Mouse (Mus musculus) lung, embryonic 15.5 days (tissue): ENCODE results near the gene Atp6v1d. TPM values are rescaled to one million over a fixed set of nuclear protein-coding genes. Genes with fewer than 3 reads are reported as not detected.

Experiments used
- ATAC-seq: fragments of 200-750 bp; cut with Nextera tagmentation; 2 replicates; pipeline ENCODE4 v1.8.0; 2017; ENCODE audit warnings: moderate number of reproducible peaks, borderline replicate concordance; ENCODE audit not compliant: low FRiP score, low TSS enrichment; ENCODE audit errors: extremely low read depth
- H3K27ac ChIP-seq: fragments of 300-500 bp; sonication (generic); 2 replicates; pipeline ENCODE4 v1.5.1; 2015; ENCODE audit warnings: moderate library complexity, mild to moderate bottlenecking, inconsistent platforms
- H3K27me3 ChIP-seq: fragments of 300-500 bp; sonication (generic); 2 replicates; pipeline ENCODE4 v1.6.1; 2015; ENCODE audit warnings: inconsistent platforms
- H3K36me3 ChIP-seq: fragments of 300-500 bp; sonication (generic); 2 replicates; pipeline ENCODE4 v1.6.1; 2015; ENCODE audit warnings: inconsistent platforms
- H3K4me1 ChIP-seq: fragments of 300-500 bp; sonication (generic); 2 replicates; pipeline ENCODE4 v1.6.1; 2015; ENCODE audit warnings: inconsistent platforms
- H3K4me2 ChIP-seq: fragments of 300-500 bp; sonication (generic); 2 replicates; pipeline ENCODE4 v1.6.1; 2015; ENCODE audit warnings: inconsistent platforms, mild to moderate bottlenecking, moderate library complexity
- H3K4me3 ChIP-seq: fragments of 300-500 bp; sonication (generic); 2 replicates; pipeline ENCODE4 v1.5.1; 2015; ENCODE audit warnings: mild to moderate bottlenecking, inconsistent platforms
- H3K9ac ChIP-seq: fragments of 300-500 bp; sonication (generic); 2 replicates; pipeline ENCODE4 v1.6.1; 2015; ENCODE audit warnings: inconsistent platforms
- H3K9me3 ChIP-seq: fragments of 300-500 bp; sonication (generic); 2 replicates; pipeline ENCODE4 v1.6.1; 2016; ENCODE audit warnings: inconsistent platforms
- WGBS: fragments of 180-500 bp; shearing (Covaris S2); methylation state at CpG from one replicate; pipeline ENCODE4 v1.1.7; 2015; 5-methylcytosine and 5-hydroxymethylcytosine counted together
- polyA plus RNA-seq: library from polyadenylated mRNA; unstranded; fragments of >200 nt; fragmentation: Nextera tagmentation; extraction: Ambion mirVana; gene quantifications from 2 replicates; pipeline ENCODE4 v1.2.1, GENCODE M21; 2015

The Atp6v1d gene
- polyA plus RNA-seq, 1 experiment from 2014 or later = 56.1 TPM

- 88% methylated on average over 1 of the region's 1 CpGs for WGBS
- H3K36me3 ChIP-seq = peaks cover 32% of the 10 kb centered on the region
- ATAC-seq = no peak
Observed at GRCm38 (mm10) chr12:78868115-78868514, 6.7 kb upstream of the Atp6v1d start.

DNA sequence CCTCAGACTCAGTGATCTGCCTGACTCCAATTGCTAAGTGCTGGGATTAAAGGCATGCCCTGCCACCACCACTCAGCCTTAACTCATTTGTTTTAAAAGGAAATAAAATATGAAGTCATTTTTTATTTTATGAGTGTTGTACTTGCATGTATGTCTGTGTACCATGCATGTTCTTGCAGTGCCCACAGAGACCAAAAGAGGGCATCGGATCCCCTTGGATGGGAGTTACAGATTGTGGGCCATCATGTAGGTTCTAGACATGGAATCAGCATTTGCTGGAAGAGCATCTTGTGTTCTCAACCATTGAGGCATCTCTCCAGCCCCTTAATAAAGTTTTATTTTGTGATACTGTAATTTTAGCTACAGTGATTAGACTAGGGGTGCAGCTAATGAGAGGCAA, 4.0 kb upstream of the Atp6v1d start:
- H3K4me3 ChIP-seq = no peak overlapping the region
- WGBS = 95% methylated on average over 1 of the region's 1 CpGs
- H3K27ac ChIP-seq = no peak overlapping the region
- H3K4me1 ChIP-seq = peaks cover 14% of the 10 kb centered on the region
- no peak for ATAC-seq
- peaks cover 27% of the 10 kb centered on the region for H3K36me3 ChIP-seq
- no peak overlapping the region for H3K4me2 ChIP-seq
- H3K27me3 ChIP-seq = no peaks in the 10 kb centered on the region
- H3K9ac ChIP-seq = no peak overlapping the region
- no peaks in the 10 kb centered on the region for H3K9me3 ChIP-seq

More at GRCm38 (mm10) chr12:78868115-78868514, 6.7 kb upstream of the Atp6v1d start:
- H3K4me2 ChIP-seq = no peak overlapping the region
- H3K27me3 ChIP-seq = no peaks in the 10 kb centered on the region
- H3K4me3 ChIP-seq = no peak overlapping the region
- no peak overlapping the region for H3K27ac ChIP-seq
- H3K9me3 ChIP-seq = no peaks in the 10 kb centered on the region
- no peak overlapping the region for H3K9ac ChIP-seq
- peaks cover 7% of the 10 kb centered on the region for H3K4me1 ChIP-seq

DNA sequence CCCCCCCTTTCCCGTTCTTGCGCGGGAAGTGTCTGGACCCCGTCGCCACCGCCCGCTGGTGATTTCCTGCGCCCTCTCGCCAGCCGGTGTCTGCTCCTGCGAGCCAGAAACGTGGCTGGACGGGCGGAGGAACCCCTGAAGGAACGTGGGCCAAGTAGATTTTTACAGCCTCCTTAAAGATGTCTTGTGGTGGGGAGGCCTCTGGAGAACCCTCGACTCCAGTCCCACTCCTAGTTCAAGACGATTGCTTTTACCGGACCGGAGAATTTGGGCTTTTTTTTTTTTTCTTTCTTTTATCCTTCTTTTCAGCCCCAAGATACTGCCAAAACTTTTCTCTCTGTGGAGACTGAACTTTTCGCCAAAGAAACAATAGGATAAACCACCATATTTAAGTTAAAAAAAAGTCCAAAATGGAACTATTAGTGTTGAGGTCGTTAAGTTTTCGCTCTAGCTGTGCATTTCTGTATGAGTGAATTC, 854 bp upstream of the Atp6v1d start:
- Histone ChIP-seq H3K4me1 (peaks cover 24% of the 10 kb centered on the region), H3K27ac (peak overlapping the region; percentile 91), H3K4me2 (peak overlapping the region; percentile 66), H3K27me3 (no peaks in the 10 kb centered on the region), H3K4me3 (peak overlapping the region; percentile 95), H3K36me3 (peaks cover 7% of the 10 kb centered on the region), H3K9me3 (no peaks in the 10 kb centered on the region), H3K9ac (peak overlapping the region; percentile 89)
- ATAC-seq = no peak; the same call in 1 of the 2 replicates
- WGBS = under 1% methylated on average over 22 of the region's 22 CpGs

GRCm38 (mm10) chr12:78860921-78861495, 430 bp downstream of the Atp6v1d start:
- no peaks in the 10 kb centered on the region for H3K27me3 ChIP-seq
- peaks cover 24% of the 10 kb centered on the region for H3K4me1 ChIP-seq
- H3K9me3 ChIP-seq = no peaks in the 10 kb centered on the region
- WGBS = under 1% methylated on average over 30 of the region's 30 CpGs
- peaks cover 7% of the 10 kb centered on the region; the same call in 1 of the 2 replicates for H3K36me3 ChIP-seq
- peak overlapping the region; percentile 79 for H3K4me2 ChIP-seq
- H3K4me3 ChIP-seq = peak overlapping the region; percentile 95
- ATAC-seq = no peak
- peak overlapping the region; percentile 72 for H3K9ac ChIP-seq
- H3K27ac ChIP-seq = peak overlapping the region; percentile 65

DNA sequence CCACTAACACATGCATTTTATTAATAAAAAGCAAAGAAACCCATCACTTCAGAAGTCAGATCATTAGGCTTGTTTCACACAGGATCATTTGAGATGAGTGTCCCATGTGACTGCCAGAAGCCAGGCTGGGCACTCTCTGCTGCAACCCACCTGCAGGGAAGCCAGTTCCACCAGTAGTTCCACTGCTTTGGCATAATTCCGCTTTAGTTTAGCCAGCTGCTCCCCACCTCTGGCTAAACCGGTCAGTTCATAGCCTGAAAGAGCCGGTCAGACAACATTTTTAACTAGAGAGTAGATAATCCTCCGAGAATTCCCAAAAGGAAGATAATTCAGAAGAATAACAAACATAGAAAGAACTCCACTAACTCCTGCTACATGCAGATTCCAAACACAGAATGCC, 13.2 kb downstream of the Atp6v1d start:
- H3K27ac ChIP-seq = no peak overlapping the region
- no peak overlapping the region for H3K4me3 ChIP-seq
- H3K4me2 ChIP-seq = no peak overlapping the region
- no peaks in the 10 kb centered on the region for H3K27me3 ChIP-seq
- ATAC-seq = no peak
- WGBS = 81% methylated on average over 4 of the region's 4 CpGs
- H3K4me1 ChIP-seq = no peaks in the 10 kb centered on the region
- H3K9ac ChIP-seq = no peak overlapping the region
- peaks cover 41% of the 10 kb centered on the region for H3K36me3 ChIP-seq
- H3K9me3 ChIP-seq = no peaks in the 10 kb centered on the region

DNA sequence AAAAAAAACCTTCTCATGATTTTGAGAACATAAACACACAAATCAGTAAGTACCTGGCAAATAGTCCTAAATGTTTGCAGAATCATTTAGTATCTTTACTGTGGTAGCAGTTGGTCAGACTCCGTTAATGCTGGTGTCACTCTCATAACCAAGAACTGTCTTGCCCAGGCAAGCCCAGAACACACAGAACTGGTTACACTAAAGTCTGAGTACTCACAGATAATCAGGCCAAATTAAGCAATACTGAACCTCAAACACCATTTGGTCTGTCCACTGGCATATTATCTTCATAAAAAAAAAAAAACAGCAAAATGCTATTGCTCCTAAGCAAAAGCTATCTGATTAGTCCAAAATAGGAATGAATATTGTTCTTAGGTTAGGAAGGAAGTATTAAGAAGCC, 19.0 kb downstream of the Atp6v1d start:
- Histone ChIP-seq H3K4me2 (no peak overlapping the region), H3K27ac (no peak overlapping the region), H3K9me3 (no peaks in the 10 kb centered on the region), H3K9ac (no peak overlapping the region), H3K4me1 (no peaks in the 10 kb centered on the region), H3K36me3 (peaks cover 42% of the 10 kb centered on the region), H3K27me3 (no peaks in the 10 kb centered on the region), H3K4me3 (no peak overlapping the region)
- ATAC-seq = no peak
- 83% methylated on average over 1 of the region's 1 CpGs for WGBS

- Histone ChIP-seq H3K36me3 (peaks cover 47% of the 10 kb centered on the region), H3K27me3 (no peaks in the 10 kb centered on the region)
Observed at GRCm38 (mm10) chr12:78839906-78840305, 21.5 kb downstream of the Atp6v1d start.

GRCm38 (mm10) chr12:78834496-78834895, 26.9 kb downstream of the Atp6v1d start:
- peaks cover 46% of the 10 kb centered on the region for H3K36me3 ChIP-seq
- no peak overlapping the region for H3K4me2 ChIP-seq
- 89% methylated on average over 2 of the region's 2 CpGs for WGBS
- H3K27me3 ChIP-seq = no peaks in the 10 kb centered on the region
- no peak overlapping the region for H3K27ac ChIP-seq
- no peak overlapping the region for H3K9ac ChIP-seq
- no peak overlapping the region for H3K4me3 ChIP-seq
- H3K9me3 ChIP-seq = no peaks in the 10 kb centered on the region
- no peak for ATAC-seq
- H3K4me1 ChIP-seq = no peaks in the 10 kb centered on the region

More at GRCm38 (mm10) chr12:78839906-78840305, 21.5 kb downstream of the Atp6v1d start:
- Histone ChIP-seq H3K4me3 (no peak overlapping the region), H3K4me2 (no peak overlapping the region), H3K4me1 (no peaks in the 10 kb centered on the region), H3K27ac (no peak overlapping the region), H3K9me3 (no peaks in the 10 kb centered on the region), H3K9ac (no peak overlapping the region)
- no peak for ATAC-seq
- WGBS = 74% methylated on average over 4 of the region's 4 CpGs

GRCm38 (mm10) chr12:78814437-78814836, 47.0 kb downstream of the Atp6v1d start:
- no peak overlapping the region for H3K4me3 ChIP-seq
- no peak for ATAC-seq

DNA sequence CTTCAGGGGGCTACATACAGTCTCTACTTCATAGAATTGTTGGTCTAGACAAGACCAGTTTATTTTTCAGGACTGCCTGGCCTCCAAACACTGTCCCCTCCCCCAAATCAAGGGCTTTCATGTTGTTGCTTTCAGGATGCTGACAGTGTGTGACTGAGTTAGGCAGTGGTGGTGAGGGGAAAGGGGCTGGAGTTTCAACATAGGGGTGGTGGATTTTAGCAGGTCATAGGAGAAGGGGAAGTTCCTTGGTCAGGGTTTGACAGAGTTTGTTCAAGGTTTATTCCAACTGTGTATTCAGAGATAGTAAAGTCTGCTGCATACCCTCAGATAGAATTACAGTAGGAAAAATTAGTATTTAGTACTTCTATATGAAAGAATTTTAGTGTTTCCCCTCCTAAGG, 59.6 kb downstream of the Atp6v1d start:
- no peak overlapping the region for H3K4me2 ChIP-seq
- no peak for ATAC-seq
- H3K27ac ChIP-seq = no peak overlapping the region
- no peaks in the 10 kb centered on the region for H3K27me3 ChIP-seq
- H3K9me3 ChIP-seq = no peaks in the 10 kb centered on the region
- H3K36me3 ChIP-seq = peaks cover 12% of the 10 kb centered on the region
- H3K4me1 ChIP-seq = no peaks in the 10 kb centered on the region
- no peak overlapping the region for H3K9ac ChIP-seq
- H3K4me3 ChIP-seq = no peak overlapping the region

More at GRCm38 (mm10) chr12:78814437-78814836, 47.0 kb downstream of the Atp6v1d start:
- Histone ChIP-seq H3K9me3 (no peaks in the 10 kb centered on the region), H3K36me3 (no peaks in the 10 kb centered on the region), H3K27me3 (no peaks in the 10 kb centered on the region), H3K4me2 (no peak overlapping the region), H3K9ac (no peak overlapping the region), H3K27ac (no peak overlapping the region), H3K4me1 (no peaks in the 10 kb centered on the region)

GRCm38 (mm10) chr12:78800036-78800435, 61.4 kb downstream of the Atp6v1d start:
- H3K9me3 ChIP-seq = no peaks in the 10 kb centered on the region
- ATAC-seq = no peak
- whole genome bisulfite sequencing = 87% methylated on average over 3 of the region's 3 CpGs
- no peaks in the 10 kb centered on the region for H3K4me1 ChIP-seq
- H3K27ac ChIP-seq = no peak overlapping the region
- no peaks in the 10 kb centered on the region for H3K27me3 ChIP-seq
- H3K4me2 ChIP-seq = no peak overlapping the region
- H3K36me3 ChIP-seq = peaks cover 12% of the 10 kb centered on the region
- H3K4me3 ChIP-seq = no peak overlapping the region
- H3K9ac ChIP-seq = no peak overlapping the region

DNA sequence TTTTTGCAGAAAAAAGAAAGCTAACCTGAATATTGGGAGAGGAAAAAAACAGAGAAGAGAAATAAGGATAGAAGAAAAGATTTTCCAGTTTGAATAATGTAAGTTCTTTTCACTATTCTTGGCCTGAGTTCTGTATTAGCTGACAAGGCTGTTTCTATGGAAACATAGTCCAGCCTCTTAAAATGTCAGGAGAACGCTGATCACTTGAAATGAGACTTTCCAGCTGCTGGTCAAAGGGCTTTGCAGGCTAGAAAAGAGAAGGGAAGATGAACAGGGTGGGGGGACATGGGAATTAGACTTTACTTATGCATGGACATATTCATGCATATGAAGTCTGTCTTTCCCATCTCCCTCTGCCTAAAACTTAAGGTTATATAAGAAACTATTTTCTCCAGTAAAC, 67.2 kb downstream of the Atp6v1d start:
- H3K4me3 ChIP-seq = no peak overlapping the region
- no peak overlapping the region for H3K4me2 ChIP-seq
- peak overlapping the region; percentile 15; the same call in 1 of the 2 replicates for H3K27ac ChIP-seq
- no peak overlapping the region for H3K9ac ChIP-seq
- H3K9me3 ChIP-seq = no peaks in the 10 kb centered on the region
- 10% methylated on average over 1 of the region's 1 CpGs for WGBS
- peak; percentile 80; the same call in 1 of the 2 replicates for ATAC-seq
- no peaks in the 10 kb centered on the region for H3K4me1 ChIP-seq
- H3K27me3 ChIP-seq = no peaks in the 10 kb centered on the region
- peaks cover 12% of the 10 kb centered on the region for H3K36me3 ChIP-seq
